Mouse (Mus musculus) urinary bladder, postnatal 4 days (tissue): ENCODE data around the gene Gm7978.
"Not testable (repeated sequence)": the region's sequence is repeated elsewhere in the genome, so short reads cannot be mapped to it uniquely, and the experiment has no call there.

ENCODE experiments used
- DNase-seq, 2 experiments: peaks; one replicate each; pipeline ENCODE4 v3.0.0; 2021 to 2022; ENCODE audit warnings: low spot score in 2 of 2

The Gm7978 gene

GRCm38 (mm10) chr5:95736073-95736472 lies at the start of gene Gm7978:
Gm7978 (minus strand) TSS chr5:95736173.
- not testable (repeated sequence) for DNase-seq

GRCm38 (mm10) chr5:95775690-95776089 lies 39.7 kb upstream of the Gm7978 start, which contains the start of gene E330014E10Rik:
E330014E10Rik (plus strand) TSS chr5:95775990.
- not testable (repeated sequence) for DNase-seq

GRCm38 (mm10) chr5:95741714-95742113 lies 5.7 kb upstream of the Gm7978 start, which contains the start of gene Gm7982:
Gm7982 (plus strand) TSS chr5:95742014.
- not testable (repeated sequence) for DNase-seq
